Mouse (Mus musculus): ENCODE measurements around the gene Larp6. TPM values are rescaled to one million over a fixed set of nuclear protein-coding genes. Genes with fewer than 3 reads are reported as not detected.

Gene Larp6
- polyA plus RNA-seq, 1 experiment: 0.84 TPM

- DNase-seq (ENCODE audit: low read depth): no peak
Measured at GRCm38 (mm10) chr9:60759436-60760007, 46.7 kb downstream of the Larp6 start.

GRCm38 (mm10) chr9:60765181-60765580, 52.4 kb downstream of the Larp6 start:
- DNase-seq (ENCODE audit: low read depth): no peak

- DNase-seq (ENCODE audit: low read depth): no peak
Measured at GRCm38 (mm10) chr9:60768393-60768792, 55.6 kb downstream of the Larp6 start.

GRCm38 (mm10) chr9:60769711-60770111, 56.9 kb downstream of the Larp6 start:
- no peak for DNase-seq (ENCODE audit: low read depth)

- no peak for DNase-seq (ENCODE audit: low read depth)
Measured at GRCm38 (mm10) chr9:60773713-60774112, 60.9 kb downstream of the Larp6 start.

GRCm38 (mm10) chr9:60776899-60777298, 64.1 kb downstream of the Larp6 start:
- no peak for DNase-seq (ENCODE audit: low read depth)

GRCm38 (mm10) chr9:60782057-60782789, 69.4 kb downstream of the Larp6 start:
- DNase-seq (ENCODE audit: low read depth): no peak

GRCm38 (mm10) chr9:60785069-60785468, 72.3 kb downstream of the Larp6 start:
- DNase-seq (ENCODE audit: low read depth): no peak

GRCm38 (mm10) chr9:60787517-60788110, 74.8 kb downstream of the Larp6 start:
- no peak for DNase-seq (ENCODE audit: low read depth)

Other genes with a start within 250 kb of the Larp6 start
- 4.6 and 4.7 TPM in 2 replicates for gene Thsd4, start 190.9 kb upstream of the Larp6 start, polyA plus RNA-seq (2012; rRNA removed)
- 3.5 and 3.6 TPM in 2 replicates for gene Lrrc49, start 24.8 kb upstream of the Larp6 start, polyA plus RNA-seq (2012; rRNA removed)
- gene Uaca, start 81.6 kb downstream of the Larp6 start, polyA plus RNA-seq (2012; rRNA removed): 8.2 and 10.2 TPM in 2 replicates